Mouse (Mus musculus) megakaryocyte, embryonic 14.5 days (primary cell): Measurements from ENCODE around the gene Cyp46a1. TPM values are rescaled to one million over a fixed set of nuclear protein-coding genes. Genes with fewer than 3 reads are reported as not detected.

Experiments used
- H3K27me3 ChIP-seq: replicated peaks from 2 replicates; pipeline ENCODE3; 2012; ENCODE audit warnings: inconsistent platforms
- H3K36me3 ChIP-seq: replicated peaks from 2 replicates; pipeline ENCODE3; 2012; ENCODE audit warnings: low read length, inconsistent platforms, mixed read lengths
- H3K4me1 ChIP-seq: 2 replicates; pipeline ENCODE4 v1.6.1; 2012; ENCODE audit warnings: inconsistent platforms
- H3K4me3 ChIP-seq: replicated peaks from 2 replicates; pipeline ENCODE3; 2012; ENCODE audit warnings: moderate library complexity, mild to moderate bottlenecking, inconsistent platforms
- H3K9me3 ChIP-seq: 2 replicates; pipeline ENCODE4 v1.6.1; 2012; ENCODE audit warnings: inconsistent platforms
- FLI1 ChIP-seq: IDR thresholded peaks from 2 replicates; pipeline ENCODE4 v1.6.1; 2012; ENCODE audit warnings: low read length, inconsistent platforms, mixed read lengths
- GATA1 ChIP-seq: IDR thresholded peaks from 3 replicates; pipeline ENCODE4 v1.6.1; 2012; ENCODE audit warnings: mixed read lengths, low read length, inconsistent platforms, borderline replicate concordance
- polyA plus RNA-seq: library from polyadenylated mRNA; stranded (reverse); fragments of >175 nt; gene quantifications from 2 replicates; pipeline ENCODE4 v1.2.3, GENCODE M21; 2012; ENCODE audit warnings: low replicate concordance; ENCODE audit not compliant: insufficient read depth

Cyp46a1 gene
- polyA plus RNA-seq: 0.34 TPM in 1 of 2 replicates, not detected in the other

DNA sequence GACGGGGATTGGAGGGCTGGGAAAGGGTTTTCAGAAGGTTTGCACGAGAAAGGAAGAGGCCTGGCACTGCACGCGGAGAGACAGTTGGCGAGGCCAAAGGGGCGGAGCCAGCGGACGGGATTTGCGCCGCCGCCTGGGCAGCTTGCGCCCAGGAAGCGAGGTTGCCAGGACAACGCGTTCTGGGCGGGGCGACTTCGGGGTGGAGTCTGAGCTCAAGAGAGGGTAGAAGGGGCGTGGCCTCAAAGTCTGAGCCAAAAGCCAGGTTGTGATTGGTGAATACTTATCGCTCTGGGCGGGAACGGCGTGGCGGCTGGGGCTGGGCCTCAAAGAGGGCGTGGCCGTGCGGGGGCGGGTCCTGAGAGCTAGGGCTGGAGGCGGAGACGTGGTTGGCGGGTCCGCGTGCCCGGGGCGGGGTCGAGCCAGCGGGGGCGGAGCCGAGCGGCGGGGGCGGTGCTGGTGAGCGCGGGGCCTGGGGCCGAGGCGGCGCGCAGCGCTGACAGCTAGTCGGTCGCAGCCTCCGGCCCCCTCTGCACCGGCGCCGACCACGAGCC is at the start of gene Cyp46a1:
Cyp46a1 (plus strand) TSS at position 487 of the 551 bp plus-strand sequence.
- H3K9me3 ChIP-seq: 0 out of 2 replicates have a peak, but pooled peaks cover 3% of the 10 kb centered on the region
- TF ChIP-seq FLI1 (no peak), GATA1 (no peak)
- peaks cover 92% of the 10 kb centered on the region for H3K27me3 ChIP-seq

DNA sequence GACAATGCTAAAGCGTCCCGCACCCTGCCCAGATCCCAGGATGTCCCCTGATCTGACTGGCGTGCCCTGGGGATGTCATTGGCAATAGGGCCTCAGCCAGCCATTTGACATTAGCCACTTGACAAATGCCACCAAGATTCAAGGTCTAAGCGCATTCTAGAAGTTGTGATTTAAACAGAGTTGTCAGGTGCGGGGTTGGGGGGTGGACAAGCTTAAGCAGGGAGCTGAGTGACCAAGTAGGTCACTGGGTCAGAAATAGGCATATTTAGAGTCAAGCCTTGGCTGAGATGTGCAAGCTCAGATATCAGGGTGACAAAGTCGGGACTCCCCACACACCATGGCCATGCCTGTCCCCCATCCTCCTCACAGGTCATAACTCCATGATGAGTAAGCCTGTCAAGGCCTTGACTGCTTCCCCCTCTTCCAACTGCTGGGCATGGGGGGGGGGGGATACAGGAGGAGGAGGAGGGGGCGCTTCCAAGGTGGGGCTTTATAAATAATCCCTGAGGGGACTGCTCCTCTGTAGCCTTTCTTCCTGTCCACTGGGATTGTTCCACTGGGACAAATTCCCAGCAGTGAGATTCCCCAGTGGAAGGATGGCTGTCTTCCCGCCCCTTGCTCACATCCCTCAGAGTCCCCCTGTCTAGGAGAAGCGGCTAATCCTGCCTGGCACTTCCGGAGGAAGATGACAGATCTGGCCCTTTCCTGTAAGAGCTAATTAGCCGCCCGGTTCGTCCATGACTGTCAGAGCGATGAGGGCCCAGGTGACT is 49.5 kb upstream of the Cyp46a1 start:
- Histone ChIP-seq H3K36me3 (no peaks in the 10 kb centered on the region), H3K9me3 (no peaks in the 10 kb centered on the region), H3K4me3 (no peak overlapping the region), H3K27me3 (peaks cover 80% of the 10 kb centered on the region), H3K4me1 (peaks cover 6% of the 10 kb centered on the region; the same call in 1 of the 2 replicates)
- TF ChIP-seq GATA1 (no peak), FLI1 (no peak)

More for the DNA sequence above, at the start of gene Cyp46a1:
- Histone ChIP-seq H3K4me1 (peaks cover 26% of the 10 kb centered on the region), H3K4me3 (peak within 1 kb of the TSS; percentile 92), H3K36me3 (no peaks in the 10 kb centered on the region)

DNA sequence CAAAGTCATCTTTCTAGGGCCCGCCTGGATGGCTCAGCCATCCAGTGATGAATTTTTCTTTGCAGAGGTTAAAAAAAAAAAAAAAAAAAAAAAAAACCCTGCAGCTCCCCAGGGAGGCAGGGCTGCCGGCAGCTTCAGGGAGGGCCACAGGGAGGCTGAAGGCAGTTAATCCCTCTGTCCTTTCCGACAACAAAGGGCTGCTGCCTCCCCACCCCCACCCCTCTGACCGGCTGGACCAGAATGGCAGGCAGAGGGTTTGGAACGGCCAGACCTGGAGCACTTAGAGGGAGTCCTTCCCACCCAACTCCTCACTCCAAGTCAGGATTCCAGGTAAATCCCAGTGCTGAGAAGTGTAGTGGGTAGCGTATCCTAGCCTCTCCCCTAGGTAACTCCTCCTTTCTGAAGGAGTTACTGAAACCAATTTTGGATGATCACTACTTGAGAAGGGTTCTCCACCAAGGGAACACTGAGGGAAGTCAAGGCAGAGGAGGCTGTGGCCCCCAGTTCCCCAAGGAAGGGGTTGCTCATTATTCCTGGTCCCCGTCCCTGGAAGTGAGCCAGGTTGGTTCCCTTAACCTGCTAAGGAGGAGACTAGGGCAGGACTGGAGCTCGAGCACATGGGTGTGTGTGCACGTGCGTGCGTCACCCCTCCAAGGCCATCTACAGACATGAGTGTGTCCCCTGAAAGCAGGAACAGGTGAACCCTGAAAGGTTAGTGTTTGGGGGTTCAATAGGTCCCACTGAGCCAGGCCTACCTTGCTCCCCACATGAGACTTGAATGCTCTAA is 48.8 kb upstream of the Cyp46a1 start:
- Histone ChIP-seq H3K36me3 (no peaks in the 10 kb centered on the region), H3K27me3 (peaks cover 82% of the 10 kb centered on the region), H3K9me3 (no peaks in the 10 kb centered on the region), H3K4me3 (no peak overlapping the region), H3K4me1 (peaks cover 6% of the 10 kb centered on the region; the same call in 1 of the 2 replicates)
- no peak for TF ChIP-seq FLI1
- no peak for TF ChIP-seq GATA1

DNA sequence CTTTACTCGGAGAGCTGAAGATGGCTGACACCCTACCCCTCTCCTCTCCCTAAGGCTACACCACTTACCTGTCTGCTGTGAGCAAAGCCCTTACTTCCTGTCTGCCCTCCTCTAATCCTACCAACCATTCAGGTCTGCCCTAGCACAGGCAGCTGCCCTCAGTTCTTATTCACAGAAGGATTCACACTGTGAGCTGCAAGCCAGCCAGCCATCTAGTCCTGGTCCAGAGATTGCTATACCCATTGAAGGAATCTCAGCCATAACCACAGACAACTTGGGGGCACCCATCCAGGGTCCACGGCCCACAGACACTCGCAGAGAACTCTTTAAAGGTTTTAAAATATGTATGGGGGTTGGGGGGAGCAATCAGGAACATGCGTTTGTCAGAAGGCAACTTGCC is 47.8 kb upstream of the Cyp46a1 start:
- TF ChIP-seq GATA1 (no peak), FLI1 (no peak)
- H3K4me3 ChIP-seq: no peak overlapping the region
- peaks cover 6% of the 10 kb centered on the region; the same call in 1 of the 2 replicates for H3K4me1 ChIP-seq
- H3K9me3 ChIP-seq: no peaks in the 10 kb centered on the region
- peaks cover 83% of the 10 kb centered on the region for H3K27me3 ChIP-seq
- H3K36me3 ChIP-seq: no peaks in the 10 kb centered on the region

DNA sequence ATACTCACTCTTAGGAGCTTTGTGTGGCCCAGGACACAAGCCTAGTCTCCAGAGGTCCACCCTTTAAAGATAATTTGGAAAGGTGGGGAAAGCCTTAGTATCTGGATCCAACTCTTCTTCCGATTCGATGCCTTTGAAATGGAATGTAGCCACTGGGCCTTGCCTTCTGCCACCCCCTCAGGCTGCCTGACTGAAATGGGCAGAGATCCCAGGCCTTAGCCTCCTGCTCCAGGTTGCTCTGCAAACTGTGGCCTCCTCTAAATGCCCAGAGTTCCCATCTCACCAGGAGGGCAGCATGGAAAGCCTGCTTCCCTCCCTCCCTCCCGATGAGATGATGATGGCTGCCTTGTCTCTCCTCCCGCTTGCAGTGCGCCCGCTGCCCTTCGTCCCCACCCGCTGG is 47.2 kb upstream of the Cyp46a1 start:
- Histone ChIP-seq H3K27me3 (peaks cover 84% of the 10 kb centered on the region), H3K4me1 (peaks cover 6% of the 10 kb centered on the region; the same call in 1 of the 2 replicates), H3K36me3 (no peaks in the 10 kb centered on the region), H3K4me3 (no peak overlapping the region), H3K9me3 (no peaks in the 10 kb centered on the region)
- TF ChIP-seq GATA1: no peak
- TF ChIP-seq FLI1: no peak

DNA sequence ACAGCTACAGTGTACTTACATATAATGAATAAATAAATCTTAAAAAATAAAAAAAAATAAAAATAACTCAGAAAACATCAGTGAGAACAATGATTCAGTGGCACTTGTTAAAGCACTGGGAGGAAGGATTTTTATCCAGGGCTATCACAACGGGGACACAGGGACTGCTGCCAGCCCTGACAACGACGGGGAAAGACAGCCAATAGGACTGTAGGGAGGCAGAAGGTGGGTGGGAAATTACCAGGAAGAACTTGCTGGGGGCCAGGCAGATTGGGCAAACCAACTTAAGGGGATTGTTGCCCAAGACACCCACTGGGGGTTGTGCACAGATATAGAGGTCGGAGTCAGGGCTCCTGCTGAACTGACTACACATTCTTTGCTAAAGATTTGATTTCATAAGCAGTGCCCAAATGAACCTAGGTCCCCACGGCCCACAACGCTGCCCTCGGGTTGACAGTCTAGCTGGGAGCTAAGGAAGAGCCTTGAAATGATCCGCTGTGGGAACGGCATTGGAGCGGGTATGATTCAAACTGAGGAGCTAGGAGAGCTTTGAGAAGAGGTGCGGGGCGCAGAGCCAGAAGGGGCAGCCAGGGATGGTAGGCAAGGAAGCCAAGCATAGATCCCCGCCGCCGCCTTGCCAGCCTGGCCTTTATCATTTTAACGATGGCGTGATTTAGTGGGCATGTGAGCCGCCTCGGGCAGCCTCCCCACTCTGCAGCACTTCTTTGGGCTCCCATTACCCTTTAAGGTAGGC is 45.9 kb upstream of the Cyp46a1 start:
- H3K36me3 ChIP-seq: no peaks in the 10 kb centered on the region
- H3K4me3 ChIP-seq: no peak overlapping the region
- H3K27me3 ChIP-seq: peaks cover 85% of the 10 kb centered on the region
- no peaks in the 10 kb centered on the region for H3K9me3 ChIP-seq
- H3K4me1 ChIP-seq: peaks cover 6% of the 10 kb centered on the region; the same call in 1 of the 2 replicates
- TF ChIP-seq FLI1: no peak
- TF ChIP-seq GATA1: no peak

DNA sequence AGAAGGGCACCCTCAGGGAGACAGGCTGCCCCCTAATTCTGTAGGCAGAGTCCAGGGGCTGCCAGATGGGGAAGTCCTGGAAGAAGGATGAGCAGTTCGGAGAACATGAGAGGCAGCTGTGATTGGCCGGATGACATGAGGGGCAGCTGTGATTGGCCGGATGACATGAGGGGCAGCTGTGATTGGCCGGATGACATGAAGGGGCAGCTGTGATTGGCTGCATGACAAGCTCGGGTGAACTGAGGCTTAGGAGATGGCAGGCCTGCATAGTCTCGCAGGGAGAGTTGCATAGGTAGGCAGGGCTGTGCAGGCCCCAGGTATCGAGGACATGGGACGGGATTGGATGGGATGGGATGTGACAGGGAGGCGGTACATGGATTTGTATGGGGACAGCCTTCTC is 41.8 kb upstream of the Cyp46a1 start:
- Histone ChIP-seq H3K27me3 (peaks cover 78% of the 10 kb centered on the region), H3K4me1 (peaks cover 3% of the 10 kb centered on the region; the same call in 1 of the 2 replicates), H3K4me3 (no peak overlapping the region), H3K36me3 (no peaks in the 10 kb centered on the region), H3K9me3 (peaks cover 15% of the 10 kb centered on the region)
- TF ChIP-seq GATA1: no peak
- no peak for TF ChIP-seq FLI1

DNA sequence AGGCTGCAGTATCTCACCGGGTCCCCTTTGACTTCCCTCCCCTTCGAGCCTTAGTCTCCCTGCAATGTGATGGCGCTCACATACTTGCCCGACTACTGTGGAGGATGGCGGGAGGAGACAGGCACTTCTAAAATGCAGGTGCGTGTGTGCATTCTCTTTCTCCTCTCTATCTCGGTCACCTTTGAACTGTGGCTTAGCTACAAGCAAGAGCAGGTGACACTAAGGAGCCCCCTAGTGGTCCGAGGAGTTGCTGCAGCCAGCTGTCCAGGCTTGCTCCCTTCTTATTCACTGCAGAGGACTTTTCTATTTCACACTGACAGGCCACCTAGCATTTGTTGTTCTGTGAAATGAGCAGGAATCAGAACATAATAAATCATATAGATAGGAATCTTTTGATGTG is 41.2 kb upstream of the Cyp46a1 start:
- peaks cover 82% of the 10 kb centered on the region for H3K27me3 ChIP-seq
- TF ChIP-seq FLI1: no peak
- TF ChIP-seq GATA1: no peak
- no peak overlapping the region for H3K4me3 ChIP-seq
- H3K9me3 ChIP-seq: peaks cover 20% of the 10 kb centered on the region
- no peaks in the 10 kb centered on the region for H3K36me3 ChIP-seq
- H3K4me1 ChIP-seq: peaks cover 3% of the 10 kb centered on the region; the same call in 1 of the 2 replicates

DNA sequence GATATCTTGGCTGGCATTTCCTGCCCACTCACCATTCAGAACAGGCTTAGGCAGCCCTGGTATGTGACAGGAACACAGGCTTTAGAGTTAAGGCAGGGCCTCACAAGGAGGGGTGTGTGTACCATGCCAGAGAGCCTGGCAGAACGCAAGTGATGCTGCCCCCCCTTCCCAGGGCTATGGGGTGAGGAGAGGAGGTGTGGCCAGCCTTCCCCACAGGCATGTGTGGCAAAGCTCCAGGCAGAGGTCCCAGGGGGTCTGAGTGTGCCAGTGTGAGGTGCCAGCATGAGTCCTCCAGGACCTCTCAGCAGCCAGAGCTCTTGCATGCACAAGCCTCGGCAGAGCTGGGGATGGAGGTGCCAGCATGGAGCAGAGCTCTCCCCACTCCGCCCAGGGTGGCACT is 39.6 kb upstream of the Cyp46a1 start:
- TF ChIP-seq GATA1: no peak
- H3K4me3 ChIP-seq: no peak overlapping the region
- no peaks in the 10 kb centered on the region for H3K36me3 ChIP-seq
- H3K27me3 ChIP-seq: peaks cover 73% of the 10 kb centered on the region
- H3K4me1 ChIP-seq: peaks cover 3% of the 10 kb centered on the region; the same call in 1 of the 2 replicates
- H3K9me3 ChIP-seq: peaks cover 31% of the 10 kb centered on the region
